Mouse (Mus musculus) testis, adult 2 months (tissue): Measurements from ENCODE around the gene Kmt2d. TPM values are rescaled to one million over a fixed set of nuclear protein-coding genes. Genes with fewer than 3 reads are reported as not detected.

Experiments
- H3K27ac ChIP-seq: fragments of 200-500 bp; 2 replicates; pipeline ENCODE4 v1.5.1; 2012; ENCODE audit warnings: low read depth, low read length; ENCODE audit not compliant: control insufficient read depth, insufficient read depth
- H3K27me3 ChIP-seq: fragments of 200-500 bp; 2 replicates; pipeline ENCODE4 v1.6.1; 2012; ENCODE audit warnings: mild to moderate bottlenecking, low read length, moderate library complexity; ENCODE audit not compliant: control insufficient read depth, insufficient read depth
- H3K36me3 ChIP-seq: fragments of 200-500 bp; 2 replicates; pipeline ENCODE4 v1.6.1; 2012; ENCODE audit warnings: mild to moderate bottlenecking, low read length; ENCODE audit not compliant: control insufficient read depth, insufficient read depth
- H3K4me1 ChIP-seq: fragments of 200-500 bp; 2 replicates; pipeline ENCODE4 v1.6.1; 2012; ENCODE audit warnings: low read length; ENCODE audit not compliant: control insufficient read depth, insufficient read depth
- H3K4me3 ChIP-seq: fragments of 200-500 bp; 2 replicates; pipeline ENCODE4 v1.5.1; 2012; ENCODE audit warnings: low read depth, mild to moderate bottlenecking, low read length, moderate library complexity, mixed read lengths; ENCODE audit not compliant: control insufficient read depth
- CTCF ChIP-seq: fragments of 200-500 bp; IDR thresholded peaks from 2 replicates; pipeline ENCODE4 v1.5.1; 2012; ENCODE audit warnings: low read depth, mild to moderate bottlenecking, inconsistent platforms, low read length, moderate library complexity; ENCODE audit not compliant: control insufficient read depth, insufficient read depth, insufficient replicate concordance
- POLR2A ChIP-seq: fragments of 200-500 bp; IDR thresholded peaks from 2 replicates; pipeline ENCODE4 v1.6.1; 2012; ENCODE audit warnings: low read depth, mild to moderate bottlenecking, inconsistent platforms, low read length, moderate library complexity; ENCODE audit not compliant: control insufficient read depth
- polyA plus RNA-seq: library from polyadenylated mRNA; depleted of rRNA; stranded (reverse); fragments of >200 nt; gene quantifications from 2 replicates; pipeline ENCODE4 v1.2.3, GENCODE M21; 2012

Gene Kmt2d
- polyA plus RNA-seq, 1 experiment, result 17.0 TPM

GRCm38 (mm10) chr15:98835291-98835690, 35.7 kb downstream of the Kmt2d start:
- no peaks in the 10 kb centered on the region; the same call in 1 of the 2 replicates for H3K36me3 ChIP-seq

DNA sequence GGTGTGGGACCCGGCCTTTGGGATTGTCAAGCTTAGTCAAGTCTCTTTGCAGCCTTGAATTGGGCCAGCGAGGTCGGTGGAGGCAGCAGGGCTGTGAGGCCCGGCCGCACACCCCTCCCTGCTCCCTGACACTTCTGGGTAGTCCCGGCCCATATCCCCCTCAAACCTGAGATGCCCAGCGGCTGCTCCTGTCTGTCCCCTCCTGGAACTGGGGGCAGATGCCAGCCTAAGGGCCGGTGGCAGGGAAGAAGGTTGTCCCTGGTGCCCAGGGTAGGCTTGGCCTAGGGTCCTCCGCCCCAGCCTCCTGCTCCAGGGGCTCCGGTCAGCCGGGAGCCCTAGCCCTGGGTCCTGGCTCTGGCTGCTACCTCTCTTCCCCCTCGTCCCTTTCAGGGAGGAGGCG, 36.9 kb downstream of the Kmt2d start:
- Histone ChIP-seq H3K36me3 (no peaks in the 10 kb centered on the region), H3K4me1 (peaks cover 2% of the 10 kb centered on the region; the same call in 1 of the 2 replicates), H3K27me3 (no peaks in the 10 kb centered on the region), H3K27ac (no peak overlapping the region), H3K4me3 (no peak overlapping the region)
- no peak for TF ChIP-seq CTCF
- no peak for TF ChIP-seq POLR2A

More at GRCm38 (mm10) chr15:98835291-98835690, 35.7 kb downstream of the Kmt2d start:
- H3K27me3 ChIP-seq, result no peaks in the 10 kb centered on the region
- no peaks in the 10 kb centered on the region; the same call in 1 of the 2 replicates for H3K4me1 ChIP-seq
- no peak overlapping the region for H3K27ac ChIP-seq
- no peak overlapping the region for H3K4me3 ChIP-seq
- TF ChIP-seq POLR2A (no peak), CTCF (no peak)

DNA sequence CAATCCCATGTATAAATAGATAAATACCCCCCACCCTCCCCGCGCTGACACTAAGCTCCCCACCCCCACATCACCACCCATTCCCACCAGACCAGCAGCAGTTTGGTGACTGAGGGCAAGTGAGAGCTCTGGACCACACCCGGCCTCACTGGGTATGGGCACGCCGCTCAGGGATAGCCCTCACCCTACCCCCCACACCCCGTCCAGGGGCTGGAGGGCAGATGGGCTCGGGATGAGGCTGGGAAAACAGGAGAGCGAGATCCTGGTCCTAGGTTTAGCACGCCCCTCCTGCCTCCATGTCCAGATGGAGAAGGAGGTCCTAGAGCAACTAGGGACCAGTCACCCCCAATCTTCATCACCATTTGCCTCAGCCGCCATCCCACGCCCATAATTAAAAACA, 37.7 kb downstream of the Kmt2d start:
- Histone ChIP-seq H3K36me3 (no peaks in the 10 kb centered on the region), H3K27me3 (no peaks in the 10 kb centered on the region), H3K27ac (no peak overlapping the region), H3K4me3 (no peak overlapping the region), H3K4me1 (peaks cover 2% of the 10 kb centered on the region; the same call in 1 of the 2 replicates)
- TF ChIP-seq POLR2A (no peak), CTCF (no peak)

DNA sequence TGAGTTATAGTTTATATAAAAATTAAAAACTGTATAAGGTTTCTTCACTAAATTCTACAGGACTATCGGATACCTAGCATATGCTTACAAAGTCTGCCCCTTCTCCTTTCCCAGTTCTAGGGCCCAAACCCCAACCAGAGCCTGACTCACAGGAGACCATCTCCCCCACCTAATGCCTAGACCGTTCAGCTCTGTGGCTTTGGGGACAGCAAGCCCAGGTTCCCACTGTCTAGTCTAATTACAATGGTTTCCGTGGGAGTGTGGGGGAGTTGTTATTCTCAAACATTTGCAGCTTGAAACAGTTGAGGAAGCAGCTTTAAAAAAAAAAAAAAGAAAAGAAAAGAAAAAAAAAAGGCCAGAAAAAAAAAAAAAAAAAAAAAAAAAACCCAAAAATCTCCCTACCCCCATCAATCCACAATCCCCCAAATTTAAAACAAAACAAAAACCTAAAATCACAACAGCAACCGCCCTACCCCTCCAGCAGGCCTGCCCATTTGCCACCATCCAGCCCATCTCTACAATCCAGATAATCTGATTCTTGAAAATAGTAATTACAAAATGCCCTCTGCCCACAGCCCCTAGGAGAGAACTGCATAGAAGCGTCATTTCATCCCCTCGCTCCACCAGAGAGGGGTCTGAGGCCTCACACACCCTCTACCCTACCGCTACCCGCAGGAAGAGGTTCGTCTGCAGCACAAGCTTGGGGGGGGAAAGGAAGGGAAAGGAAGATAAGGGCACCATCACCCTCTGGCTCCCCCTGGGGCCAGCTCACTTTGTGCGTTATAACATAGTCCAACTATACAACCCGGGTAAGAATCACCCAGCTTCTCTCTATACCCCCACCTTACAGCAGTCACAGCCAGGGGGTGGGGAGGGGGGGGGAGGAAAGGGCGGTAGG, 38.6 kb downstream of the Kmt2d start:
- peak overlapping the region; percentile 16; the same call in 1 of the 2 replicates for H3K27ac ChIP-seq
- H3K4me3 ChIP-seq, result no peak overlapping the region
- TF ChIP-seq CTCF, result no peak
- TF ChIP-seq POLR2A, result no peak
- H3K36me3 ChIP-seq, result no peaks in the 10 kb centered on the region
- H3K4me1 ChIP-seq, result peaks cover 2% of the 10 kb centered on the region; the same call in 1 of the 2 replicates
- no peaks in the 10 kb centered on the region for H3K27me3 ChIP-seq

DNA sequence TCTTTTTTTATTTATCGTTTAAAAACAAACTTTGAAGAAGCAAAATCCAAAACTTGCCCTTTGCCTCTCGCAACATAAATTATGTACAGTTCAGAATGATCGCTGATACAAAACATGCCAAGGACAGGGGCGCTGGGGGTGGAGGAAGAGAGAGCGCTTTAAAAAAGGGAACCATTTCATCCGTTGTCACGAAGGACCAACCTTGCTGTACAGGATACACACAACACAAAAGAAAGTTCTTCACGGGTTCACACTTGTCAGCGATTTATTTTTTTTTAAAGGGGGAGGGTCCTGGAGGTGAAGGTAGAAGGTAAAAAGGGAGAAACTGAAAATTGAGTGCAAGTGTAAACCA, 39.3 kb downstream of the Kmt2d start:
- Histone ChIP-seq H3K27ac (peak overlapping the region; percentile 56), H3K27me3 (no peaks in the 10 kb centered on the region), H3K4me3 (peak overlapping the region; percentile 94), H3K4me1 (peaks cover 2% of the 10 kb centered on the region; the same call in 1 of the 2 replicates), H3K36me3 (no peaks in the 10 kb centered on the region)
- no peak for TF ChIP-seq POLR2A
- TF ChIP-seq CTCF, result no peak

GRCm38 (mm10) chr15:98830736-98831683, 40.0 kb downstream of the Kmt2d start, which contains the start of gene Prkag1:
Gene Prkag1 (minus strand): TSS chr15:98831521.
- no peaks in the 10 kb centered on the region for H3K36me3 ChIP-seq
- peak within 1 kb of the TSS; percentile 94 for H3K4me3 ChIP-seq
- H3K27ac ChIP-seq, result peak within 1 kb of the TSS; percentile 58
- H3K27me3 ChIP-seq, result no peaks in the 10 kb centered on the region
- H3K4me1 ChIP-seq, result peaks cover 2% of the 10 kb centered on the region; the same call in 1 of the 2 replicates
- TF ChIP-seq POLR2A (peak; percentile 72), CTCF (0 out of 2 replicates have a peak, but pooled peaks have one; percentile 14)

DNA sequence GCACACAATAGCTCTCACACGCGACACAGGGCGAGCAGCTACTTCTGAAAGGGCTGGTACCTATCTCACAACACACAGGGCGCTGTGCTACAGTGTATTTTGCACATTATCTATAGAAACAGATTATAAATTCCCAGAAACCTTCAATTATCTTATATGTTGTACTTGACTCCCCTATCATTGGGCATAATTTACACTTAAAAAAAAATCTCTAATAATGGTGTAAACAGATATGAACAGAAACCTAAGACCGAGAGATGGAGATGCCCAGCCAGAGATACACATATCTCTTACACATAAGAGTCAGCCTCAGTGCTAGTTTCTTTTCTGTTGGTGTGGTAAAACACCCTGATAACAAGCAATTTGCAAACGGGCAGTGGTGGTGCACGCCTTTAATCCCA, 43.4 kb downstream of the Kmt2d start:
- Histone ChIP-seq H3K27ac (no peak overlapping the region), H3K4me1 (peaks cover 2% of the 10 kb centered on the region; the same call in 1 of the 2 replicates), H3K27me3 (no peaks in the 10 kb centered on the region), H3K4me3 (no peak overlapping the region), H3K36me3 (no peaks in the 10 kb centered on the region)
- TF ChIP-seq POLR2A, result no peak
- no peak for TF ChIP-seq CTCF
